Mouse (Mus musculus) kidney, postnatal 0 days (tissue): ENCODE data around the gene Mta2. TPM values are rescaled to one million over a fixed set of nuclear protein-coding genes. Genes with fewer than 3 reads are reported as not detected.
"Not testable (repeated sequence)": the region's sequence is repeated elsewhere in the genome, so short reads cannot be mapped to it uniquely, and the experiment has no call there.

ENCODE experiments used
- ATAC-seq: fragments of 200-750 bp; cut with Nextera tagmentation; replicated peaks from 2 replicates; pipeline ENCODE4 v1.8.0; 2017; ENCODE audit warnings: low read depth, moderate number of reproducible peaks, moderate TSS enrichment, moderate library complexity; ENCODE audit not compliant: low FRiP score
- DNase-seq: peaks from one replicate; pipeline ENCODE4 v3.0.0-alpha.2; 2016; ENCODE audit warnings: low spot score
- H3K27ac ChIP-seq: fragments of 300-500 bp; sonication (generic); 2 replicates; pipeline ENCODE4 v1.5.1; 2014; ENCODE audit warnings: mild to moderate bottlenecking
- H3K27me3 ChIP-seq: fragments of 300-500 bp; sonication (generic); 2 replicates; pipeline ENCODE4 v1.6.1; 2014; ENCODE audit warnings: low read length, mixed read lengths; ENCODE audit not compliant: insufficient read depth
- H3K36me3 ChIP-seq: fragments of 300-500 bp; sonication (generic); 2 replicates; pipeline ENCODE4 v1.6.1; 2014; ENCODE audit warnings: low read length, mixed read lengths; ENCODE audit not compliant: insufficient read depth
- H3K4me1 ChIP-seq: fragments of 300-500 bp; sonication (generic); replicated peaks from 2 replicates; pipeline ENCODE4 v1.6.1; 2014; ENCODE audit warnings: antibody characterized with exemption, low read length, mixed read lengths; ENCODE audit not compliant: insufficient read depth
- H3K4me2 ChIP-seq: fragments of 300-500 bp; sonication (generic); 2 replicates; pipeline ENCODE4 v1.6.1; 2014; ENCODE audit warnings: mild to moderate bottlenecking, low read length, moderate library complexity, mixed read lengths
- H3K4me3 ChIP-seq: fragments of 300-500 bp; sonication (generic); replicated peaks from 2 replicates; pipeline ENCODE4 v1.5.1; 2014; ENCODE audit warnings: low read depth, low read length
- H3K9ac ChIP-seq: fragments of 300-500 bp; sonication (generic); 2 replicates; pipeline ENCODE4 v1.6.1; 2014; ENCODE audit warnings: low read depth, low read length
- H3K9me3 ChIP-seq: fragments of 300-500 bp; sonication (generic); replicated peaks from 2 replicates; pipeline ENCODE4 v1.6.1; 2016; ENCODE audit warnings: low read length, inconsistent platforms, mixed read lengths
- CTCF ChIP-seq: IDR thresholded peaks from 2 replicates; pipeline ENCODE4 v1.5.1; 2016; ENCODE audit warnings: antibody characterized with exemption, low read depth, mild to moderate bottlenecking, moderate library complexity
- WGBS: fragments of 180-500 bp; shearing (Covaris S2); extraction: QIAGEN DNeasy Blood & Tissue Kit; methylation state at CpG from one replicate; pipeline ENCODE4 v1.1.7; 2014; 5-methylcytosine and 5-hydroxymethylcytosine counted together
- polyA plus RNA-seq: library from polyadenylated mRNA; unstranded; fragments of >200 nt; fragmentation: Nextera tagmentation; extraction: Ambion mirVana; gene quantifications from 2 replicates; pipeline ENCODE4 v1.2.1, GENCODE M21; 2015

The Mta2 gene
- polyA plus RNA-seq = 103 and 116 TPM in 2 replicates

DNA sequence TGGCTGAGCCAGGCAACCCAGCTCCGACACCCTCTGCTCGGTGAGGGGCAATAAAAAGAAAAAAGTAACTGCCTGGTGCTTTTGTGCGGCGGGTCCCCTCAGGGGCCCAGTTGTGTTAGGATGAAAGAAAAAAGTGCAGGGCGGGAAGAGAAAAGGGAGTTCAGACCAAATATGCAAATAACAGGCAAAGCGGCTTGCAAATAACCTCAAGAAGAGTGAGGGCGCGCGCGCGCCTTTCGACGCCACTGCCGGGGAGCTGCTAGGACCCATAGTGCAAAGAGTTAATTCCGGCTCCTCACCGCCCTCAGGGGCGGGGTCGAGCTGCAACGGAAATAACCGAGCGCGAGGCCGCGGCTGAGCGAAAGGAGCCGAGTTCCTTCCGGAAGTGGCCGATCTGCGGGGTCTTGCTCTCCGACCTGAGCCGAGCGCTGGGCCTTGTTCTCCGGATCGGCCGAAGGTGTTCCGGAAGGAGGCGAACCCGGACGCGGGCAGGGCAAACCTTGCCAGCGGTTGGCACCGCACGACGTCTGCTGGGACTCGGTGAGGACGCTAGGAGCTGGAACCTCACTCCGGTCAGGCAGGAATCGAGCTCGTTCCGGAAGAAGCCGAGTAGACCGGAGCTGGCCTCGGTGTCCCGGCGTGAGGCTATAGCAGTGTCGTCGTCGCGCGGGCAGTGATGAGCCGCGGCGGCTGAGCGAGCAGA, at the start of gene Mta2:
Gene Mta2 (plus strand): TSS at position 361 of the 703 bp plus-strand sequence.
- no peaks in the 10 kb centered on the region for H3K9me3 ChIP-seq
- H3K4me1 ChIP-seq = peaks cover 9% of the 10 kb centered on the region; the same call in 1 of the 2 replicates
- peak within 1 kb of the TSS; percentile 99 for H3K9ac ChIP-seq
- TF ChIP-seq CTCF = peak; percentile 36
- ATAC-seq = peak; percentile 94
- H3K4me2 ChIP-seq = peak within 1 kb of the TSS; percentile 80
- peaks cover 38% of the 10 kb centered on the region for H3K36me3 ChIP-seq
- peak within 1 kb of the TSS; percentile 99 for H3K27ac ChIP-seq
- H3K27me3 ChIP-seq = no peaks in the 10 kb centered on the region
- under 1% methylated on average over 63 of the region's 64 CpGs for WGBS
- peak within 1 kb of the TSS; percentile 96 for H3K4me3 ChIP-seq
- DNase-seq = peak; percentile 99

DNA sequence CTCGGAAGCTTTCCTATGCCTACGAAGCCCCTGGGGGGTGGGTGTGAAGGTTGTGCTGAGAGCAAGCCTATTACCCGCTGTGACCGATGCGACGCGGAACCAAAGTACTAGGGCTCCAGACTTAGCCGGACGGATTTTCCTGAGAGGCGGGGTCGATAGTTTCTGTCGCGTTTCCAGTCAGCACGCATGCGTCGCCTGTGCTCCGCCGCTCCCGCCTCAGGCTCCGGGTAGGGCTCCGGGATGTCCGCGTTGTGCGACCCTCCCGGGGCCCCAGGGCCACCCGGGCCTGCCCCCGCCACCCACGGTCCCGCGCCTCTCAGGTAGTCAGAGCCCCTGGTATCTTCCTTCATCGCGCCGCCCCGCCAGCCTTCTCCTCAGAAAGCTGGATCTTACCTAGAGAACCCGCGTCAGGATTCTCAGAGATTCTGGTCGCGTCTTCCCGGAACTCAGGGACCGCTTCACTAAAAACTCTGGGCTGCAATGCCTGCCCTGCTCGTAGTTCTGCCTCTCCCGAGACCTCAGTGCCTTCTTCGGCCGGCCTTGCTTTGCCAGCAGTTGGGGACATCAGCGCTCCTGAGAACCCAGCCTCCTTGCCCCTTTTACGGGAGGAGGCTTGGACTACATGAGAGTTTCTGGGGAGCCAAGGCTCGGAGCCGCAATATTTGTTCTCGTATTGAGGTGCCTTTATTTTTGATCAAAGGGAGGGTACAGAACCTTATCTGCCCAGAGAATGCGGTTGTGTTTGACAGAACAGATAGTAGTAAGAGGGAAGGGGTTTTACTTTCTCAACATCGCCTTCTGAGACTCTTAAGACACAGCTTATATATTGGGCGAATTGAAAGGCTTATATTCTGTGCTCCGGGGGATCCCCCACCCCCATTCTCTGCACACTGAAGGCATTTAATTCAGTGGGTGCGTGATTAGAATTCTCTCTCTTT, 48.6 kb upstream of the Mta2 start, which contains the start of gene Ints5:
Gene Ints5 (plus strand): TSS at position 177 of the 938 bp plus-strand sequence.
- Histone ChIP-seq H3K4me2 (peak within 1 kb of the TSS; percentile 88), H3K4me1 (peaks cover 7% of the 10 kb centered on the region; the same call in 1 of the 2 replicates), H3K36me3 (0 out of 2 replicates have a peak, but pooled peaks cover 3% of the 10 kb centered on the region), H3K27me3 (no peaks in the 10 kb centered on the region), H3K9me3 (no peaks in the 10 kb centered on the region), H3K27ac (peak within 1 kb of the TSS; percentile 88), H3K9ac (peak within 1 kb of the TSS; percentile 88), H3K4me3 (peak within 1 kb of the TSS; percentile 77)
- no peak for TF ChIP-seq CTCF
- ATAC-seq = peak; percentile 34; the same call in 1 of the 2 replicates
- DNase-seq = peak; percentile 94
- 3% methylated on average over 54 of the region's 54 CpGs for WGBS

DNA sequence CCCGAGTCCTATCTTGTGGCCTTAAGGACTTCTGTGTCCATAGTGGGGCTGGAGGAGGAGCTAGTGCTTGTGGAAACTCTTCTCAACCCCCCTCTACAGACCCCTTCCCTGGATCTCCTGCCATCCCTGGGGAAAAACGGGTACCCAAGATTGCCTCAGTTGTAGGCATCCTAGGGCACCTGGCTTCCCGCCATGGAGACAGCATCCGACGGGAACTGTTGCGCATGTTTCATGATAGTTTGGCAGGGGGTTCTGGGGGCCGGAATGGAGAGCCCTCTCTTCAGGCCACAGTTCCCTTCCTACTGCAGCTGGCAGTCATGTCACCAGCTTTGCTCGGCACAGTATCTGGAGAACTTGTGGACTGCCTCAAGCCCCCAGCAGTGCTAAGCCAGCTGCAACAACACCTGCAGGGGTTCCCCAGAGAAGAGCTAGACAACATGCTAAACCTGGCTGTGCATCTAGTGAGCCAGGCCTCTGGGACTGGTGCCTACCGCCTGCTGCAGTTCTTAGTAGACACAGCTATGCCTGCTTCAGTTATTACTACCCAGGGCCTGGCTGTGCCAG, 46.2 kb upstream of the Mta2 start:
- no peak for TF ChIP-seq CTCF
- ATAC-seq = no peak
- WGBS = 92% methylated on average over 9 of the region's 9 CpGs
- DNase-seq = no peak
- Histone ChIP-seq H3K27me3 (no peaks in the 10 kb centered on the region), H3K4me3 (no peak overlapping the region), H3K4me2 (no peak overlapping the region), H3K4me1 (peaks cover 16% of the 10 kb centered on the region), H3K27ac (no peak overlapping the region), H3K36me3 (0 out of 2 replicates have a peak, but pooled peaks cover 3% of the 10 kb centered on the region), H3K9me3 (no peaks in the 10 kb centered on the region), H3K9ac (0 out of 2 replicates have a peak overlapping the region, but pooled peaks have one; percentile 2)

DNA sequence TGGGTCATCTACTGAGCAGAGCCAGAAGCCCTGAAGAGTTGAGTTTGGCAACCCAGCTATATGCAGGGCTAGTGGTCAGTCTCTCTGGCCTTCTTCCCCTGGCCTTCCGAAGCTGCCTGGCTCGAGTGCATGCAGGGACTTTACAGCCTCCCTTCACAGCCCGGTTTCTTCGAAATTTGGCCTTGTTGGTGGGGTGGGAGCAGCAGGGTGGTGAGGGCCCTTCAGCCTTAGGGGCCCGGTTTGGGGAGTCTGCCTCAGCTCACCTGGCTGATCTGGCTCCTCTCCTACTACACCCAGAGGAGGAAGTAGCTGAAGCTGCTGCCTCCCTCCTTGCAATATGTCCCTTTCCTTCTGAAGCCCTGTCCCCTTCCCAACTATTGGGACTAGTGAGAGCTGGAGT, 45.4 kb upstream of the Mta2 start:
- 90% methylated on average over 5 of the region's 5 CpGs for WGBS
- not testable (repeated sequence) for H3K4me3 ChIP-seq, H3K36me3 ChIP-seq, H3K4me2 ChIP-seq, ATAC-seq, DNase-seq, H3K27ac ChIP-seq, H3K27me3 ChIP-seq, H3K9me3 ChIP-seq, H3K9ac ChIP-seq
- peaks cover 16% of the 10 kb centered on the region for H3K4me1 ChIP-seq

DNA sequence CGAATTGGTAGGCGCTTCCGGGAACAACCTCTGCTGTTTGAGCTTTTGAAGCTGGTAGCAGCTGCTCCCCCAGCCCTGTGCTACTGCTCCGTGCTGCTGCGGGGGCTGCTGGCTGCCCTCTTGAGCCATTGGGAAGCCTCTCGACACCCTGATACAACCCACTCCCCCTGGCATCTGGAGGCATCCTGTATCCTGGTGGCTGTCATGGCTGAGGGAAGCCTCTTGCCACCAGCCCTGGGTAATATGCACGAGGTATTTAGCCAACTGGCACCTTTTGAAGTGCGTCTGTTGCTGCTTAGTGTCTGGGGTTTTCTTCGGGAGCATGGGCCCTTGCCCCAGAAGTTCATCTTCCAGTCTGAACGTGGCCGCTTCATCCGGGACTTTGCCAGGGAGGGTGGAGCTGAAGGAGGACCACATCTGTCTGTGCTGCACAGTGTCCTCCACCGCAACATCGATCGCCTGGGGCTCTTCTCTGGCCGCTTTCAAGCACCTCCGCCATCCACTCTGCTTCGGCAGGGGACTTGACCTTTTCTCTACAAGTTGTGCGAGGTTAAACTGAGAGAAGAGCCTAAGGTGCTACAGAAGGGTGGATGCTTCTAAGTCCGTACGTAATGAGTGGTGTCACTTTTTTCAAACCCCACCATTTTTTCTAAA, 44.3 kb upstream of the Mta2 start:
- Histone ChIP-seq H3K9ac (peak overlapping the region; percentile 95), H3K4me1 (peaks cover 16% of the 10 kb centered on the region), H3K4me2 (peak overlapping the region; percentile 87), H3K4me3 (peak overlapping the region; percentile 85), H3K27ac (peak overlapping the region; percentile 83)
- not testable (repeated sequence) for H3K27me3 ChIP-seq, H3K9me3 ChIP-seq, H3K36me3 ChIP-seq
- DNase-seq (peak; percentile 31), ATAC-seq (peak; percentile 57)
- whole genome bisulfite sequencing = 21% methylated on average over 21 of the region's 21 CpGs
